Mouse (Mus musculus): ENCODE measurements around the gene Nacad. TPM values are rescaled to one million over a fixed set of nuclear protein-coding genes. Genes with fewer than 3 reads are reported as not detected.
A peak's percentile ranks its signal among the peaks of the same experiment; 100 is the strongest.

The Nacad gene
- total RNA-seq, 2 experiments from 2014 or later: 0.49 to 1.1 TPM

DNA sequence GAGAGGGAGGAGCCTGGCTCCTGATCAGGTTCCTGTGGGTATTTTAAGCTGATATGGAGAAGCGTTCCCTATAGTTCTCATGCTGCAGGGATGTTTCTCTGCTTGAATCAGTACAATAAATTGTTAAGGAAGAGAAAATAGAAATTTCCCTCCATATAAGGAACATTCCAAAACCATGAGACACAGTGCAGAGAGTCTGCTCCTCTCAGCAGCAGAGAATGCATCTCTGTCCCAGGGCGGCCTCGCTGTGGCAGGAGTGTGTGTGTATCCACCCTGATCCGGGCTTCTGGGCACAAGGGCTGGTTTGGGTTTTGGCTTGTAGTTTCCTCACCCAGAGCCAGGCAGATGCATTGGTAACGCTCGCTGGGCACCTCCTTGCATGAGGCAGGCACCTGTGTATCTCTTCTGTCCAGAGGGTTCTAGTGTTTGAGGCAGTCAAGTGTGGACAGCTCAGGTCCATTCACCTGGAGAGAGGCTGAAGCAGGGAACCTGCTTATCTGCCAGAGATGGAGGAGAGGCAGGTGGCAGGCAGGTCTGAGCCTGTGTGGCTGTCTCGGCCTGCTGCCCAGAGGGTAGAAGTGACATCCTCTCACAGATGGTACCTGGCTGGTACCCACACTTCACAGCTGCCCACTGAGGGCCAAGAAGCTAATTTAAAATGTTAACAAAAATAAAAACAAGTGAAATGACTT lies 18.5 kb downstream of the Nacad start:
- DNase-seq (ENCODE audit: low spot score): no peak
- intact Hi-C loops (cut with DNase I): no loop called here

DNA sequence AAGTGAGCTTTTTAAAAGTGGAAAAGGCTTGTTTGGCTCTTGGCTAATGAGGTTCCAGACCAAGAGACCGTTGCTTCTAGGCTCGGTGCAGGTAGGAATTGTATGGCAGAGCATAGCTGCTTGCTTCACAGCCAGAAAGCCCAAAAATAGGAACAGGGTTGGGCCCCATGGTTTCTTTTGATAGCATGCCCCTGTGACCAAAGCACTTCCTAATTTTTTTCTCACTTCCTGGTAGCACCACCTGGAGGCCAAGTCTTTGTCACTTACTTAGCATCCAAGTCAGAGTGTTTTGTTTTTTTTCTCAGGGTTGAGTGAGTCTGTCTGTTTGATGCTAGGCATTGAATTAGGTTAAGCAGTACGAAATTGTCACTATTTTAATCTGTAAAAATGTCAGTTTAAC lies 19.2 kb downstream of the Nacad start:
- intact Hi-C loops (cut with DNase I): no loop called here
- DNase-seq (ENCODE audit: low spot score): no peak

DNA sequence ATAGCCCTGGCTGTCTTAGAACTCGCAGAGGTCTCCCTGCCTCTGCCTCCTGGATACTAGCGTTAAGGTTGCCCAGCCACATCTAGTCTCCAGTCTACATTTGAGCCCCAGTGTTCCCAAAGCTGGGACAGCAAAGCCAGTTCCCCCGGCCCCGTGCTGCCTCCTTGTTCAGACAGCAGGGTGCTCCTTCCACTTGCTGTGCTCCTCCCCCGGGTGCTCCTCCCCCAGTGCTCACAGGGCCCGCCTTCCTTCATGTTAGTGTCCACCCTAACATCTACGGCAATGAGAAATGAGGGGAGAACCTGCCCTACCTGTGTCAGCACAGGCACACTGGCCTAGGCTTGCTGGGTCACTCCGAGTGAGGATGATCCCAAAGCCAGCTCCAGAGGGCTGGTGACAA lies 20.1 kb downstream of the Nacad start:
- DNase-seq (ENCODE audit: low spot score): no peak
- intact Hi-C loops (cut with DNase I): no loop called here

DNA sequence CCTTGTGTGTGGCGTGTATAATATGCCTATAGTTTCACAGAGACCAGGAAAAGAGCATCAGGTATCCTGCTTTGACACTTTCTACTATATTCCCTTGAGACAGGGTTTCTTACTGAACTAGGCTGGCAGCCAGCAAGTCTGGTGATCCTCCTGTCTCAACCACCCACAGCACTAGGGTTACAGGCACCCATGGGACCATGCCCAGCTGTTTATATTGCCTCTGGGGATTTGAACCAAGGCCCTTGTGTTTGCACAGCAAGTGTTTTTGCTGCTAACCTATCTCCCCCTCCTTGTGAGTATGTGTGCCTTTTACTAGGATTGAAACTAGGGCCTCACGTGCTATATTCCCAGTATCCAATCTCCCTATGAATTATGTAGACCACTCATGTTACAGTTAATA lies 24.3 kb downstream of the Nacad start:
- DNase-seq (ENCODE audit: low spot score): no peak
- intact Hi-C loops (cut with DNase I): no loop called here

DNA sequence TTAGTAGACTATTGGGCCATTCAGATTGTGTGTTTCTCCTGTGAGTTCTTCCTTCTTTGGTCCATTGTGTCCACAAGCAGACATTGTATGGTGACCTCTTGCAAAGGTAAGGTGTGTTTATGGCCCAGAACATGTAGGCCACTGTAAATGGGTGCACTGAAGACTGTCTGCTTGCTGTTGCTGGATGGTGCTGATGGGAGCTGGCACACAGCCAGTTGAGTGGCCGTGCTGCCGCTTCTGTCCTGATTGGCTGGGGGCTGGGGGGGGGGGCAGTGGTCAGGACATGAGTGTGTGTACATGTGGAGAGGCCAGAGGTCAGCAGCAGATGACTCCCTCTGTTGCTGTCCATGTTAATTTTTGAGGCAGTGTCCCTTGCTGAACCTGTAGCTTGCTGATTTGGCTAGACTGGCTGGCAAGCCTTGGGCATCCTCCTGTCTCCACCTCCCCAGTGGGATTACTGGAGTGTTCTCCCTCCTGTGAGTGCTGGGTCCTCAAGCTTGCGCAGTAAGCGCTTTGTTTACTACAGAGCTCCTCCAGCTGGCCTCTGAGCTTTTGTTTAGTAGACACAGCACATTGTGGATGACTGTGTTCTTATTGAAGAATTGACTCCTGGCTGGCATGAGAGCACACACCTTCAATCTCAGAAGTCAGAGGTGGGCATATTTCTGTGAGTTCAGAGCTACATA lies 25.6 kb downstream of the Nacad start:
- no peak for DNase-seq (ENCODE audit: low spot score)
- intact Hi-C loops (cut with DNase I): no loop called here

DNA sequence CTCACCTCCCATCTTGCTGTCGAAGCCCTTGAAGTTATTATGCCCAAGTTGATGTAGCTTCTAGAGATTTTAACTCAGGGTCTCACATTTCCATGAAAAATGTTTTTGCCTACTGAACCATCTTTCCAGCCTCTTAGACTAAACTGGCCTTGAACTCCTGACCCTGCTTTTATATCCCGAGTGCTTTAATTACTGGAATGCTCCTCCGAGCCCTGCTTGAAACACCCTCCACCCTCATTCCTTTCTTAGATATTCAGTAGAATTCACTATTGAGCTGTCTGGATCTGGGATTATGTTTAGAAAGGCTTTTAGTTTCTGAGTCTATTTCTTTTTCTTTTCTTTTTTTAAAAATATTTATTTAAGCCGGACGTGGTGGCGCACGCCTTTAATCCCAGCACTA lies 26.5 kb downstream of the Nacad start:
- no peak for DNase-seq (ENCODE audit: low spot score)
- intact Hi-C loops (cut with DNase I): no loop called here

DNA sequence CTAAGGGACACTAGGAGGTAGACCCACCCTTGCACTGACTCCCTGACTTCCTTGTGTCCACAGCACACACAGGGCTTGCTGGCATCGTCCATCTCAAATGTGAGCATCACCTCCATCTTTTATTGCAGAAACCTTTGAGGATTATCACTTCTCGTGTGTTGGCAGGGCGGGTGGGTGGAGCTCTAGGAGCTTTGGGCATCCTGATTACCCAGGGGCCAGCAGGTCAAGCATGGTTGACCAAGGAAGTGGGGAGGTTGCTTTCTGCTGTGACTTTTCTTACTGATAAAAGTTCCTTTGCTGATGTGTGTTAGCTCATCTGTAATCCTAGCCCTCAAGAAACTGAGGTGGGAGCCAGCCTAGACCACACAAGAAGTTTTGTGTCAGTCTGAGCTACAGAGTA lies 29.7 kb downstream of the Nacad start:
- intact Hi-C loops (cut with DNase I): no loop called here
- DNase-seq (ENCODE audit: low spot score): no peak

DNA sequence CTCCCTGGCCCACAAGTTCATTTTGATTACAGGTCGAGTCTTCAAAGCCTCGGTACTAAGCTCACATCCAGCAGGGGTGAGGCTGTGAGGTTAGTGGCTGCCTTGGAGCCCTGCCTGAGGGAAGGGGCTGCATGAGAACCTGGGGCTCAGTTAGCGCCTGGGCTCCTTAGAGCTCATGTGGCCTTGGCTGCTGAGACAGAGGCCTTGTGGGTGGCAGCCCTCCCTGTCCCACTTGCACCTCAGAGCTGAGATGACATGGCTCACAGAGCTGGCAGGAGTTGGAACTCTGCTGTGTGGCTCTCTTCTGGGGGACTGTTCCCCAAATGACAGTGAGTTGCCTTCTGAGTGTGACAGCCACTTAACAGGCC lies 36.5 kb downstream of the Nacad start:
- no peak for DNase-seq (ENCODE audit: low spot score)
- intact Hi-C loops (cut with DNase I): no loop called here

DNA sequence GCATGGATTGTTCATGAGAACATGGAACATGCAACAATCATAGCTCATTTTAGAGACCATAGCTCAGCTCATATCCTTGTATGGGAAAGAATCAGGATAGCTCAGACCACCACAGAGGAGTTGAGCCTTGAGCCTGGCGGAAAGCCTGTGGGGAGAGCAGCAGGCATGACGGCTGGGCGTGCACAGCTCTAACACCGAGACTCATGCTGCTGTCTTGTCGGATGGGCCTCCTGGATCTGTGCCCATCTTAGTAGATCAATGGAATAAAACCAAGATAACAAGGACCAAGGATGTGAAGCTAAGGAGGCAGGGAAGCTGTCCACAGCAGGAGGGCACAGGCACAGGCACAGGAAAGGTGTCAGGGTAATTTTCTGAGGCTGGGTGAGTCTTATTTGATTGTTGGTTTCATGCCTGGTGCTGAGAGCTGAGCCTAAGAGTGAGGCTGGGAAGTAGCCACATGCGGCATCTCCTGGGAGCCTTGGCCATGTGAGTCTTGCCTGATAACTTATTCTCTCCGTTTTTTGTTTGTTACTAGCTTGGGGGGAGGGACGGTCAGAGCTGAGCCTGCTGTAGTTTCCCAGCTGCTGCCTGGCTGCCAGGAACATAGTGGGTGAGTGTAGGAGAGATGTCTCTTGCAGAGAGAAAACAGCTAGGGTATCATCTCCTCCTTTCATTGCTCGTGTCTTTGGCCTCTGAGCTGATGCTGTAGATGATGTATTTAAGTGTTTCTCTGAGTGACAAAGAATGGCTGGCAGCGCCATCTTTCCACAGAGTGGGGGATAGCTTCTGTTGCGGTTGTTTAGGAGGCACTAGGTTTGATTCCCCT lies 37.1 kb downstream of the Nacad start:
- intact Hi-C loops (cut with DNase I): no loop called here
- peak; percentile 28 for DNase-seq (ENCODE audit: low spot score)

DNA sequence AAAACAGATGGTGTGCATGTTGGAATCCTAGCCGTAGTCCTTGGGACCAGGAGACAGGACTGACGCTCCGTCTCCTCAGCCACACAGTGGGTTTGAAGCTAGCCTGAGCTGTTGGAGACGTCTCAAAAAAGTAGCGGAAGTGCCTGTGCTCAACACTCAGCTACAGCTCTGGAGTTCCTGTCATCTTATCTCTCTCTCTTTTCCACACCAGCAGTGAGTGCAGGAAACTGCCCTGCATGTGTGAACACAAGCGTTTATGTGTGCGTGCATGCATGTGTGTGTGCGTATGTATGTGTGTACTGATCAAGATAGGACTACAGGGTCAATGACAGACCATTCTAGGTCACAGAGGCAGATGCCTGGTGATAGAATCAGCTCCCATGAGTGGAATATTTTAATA lies 37.9 kb downstream of the Nacad start:
- intact Hi-C loops (cut with DNase I): no loop called here
- DNase-seq (ENCODE audit: low spot score): no peak

DNA sequence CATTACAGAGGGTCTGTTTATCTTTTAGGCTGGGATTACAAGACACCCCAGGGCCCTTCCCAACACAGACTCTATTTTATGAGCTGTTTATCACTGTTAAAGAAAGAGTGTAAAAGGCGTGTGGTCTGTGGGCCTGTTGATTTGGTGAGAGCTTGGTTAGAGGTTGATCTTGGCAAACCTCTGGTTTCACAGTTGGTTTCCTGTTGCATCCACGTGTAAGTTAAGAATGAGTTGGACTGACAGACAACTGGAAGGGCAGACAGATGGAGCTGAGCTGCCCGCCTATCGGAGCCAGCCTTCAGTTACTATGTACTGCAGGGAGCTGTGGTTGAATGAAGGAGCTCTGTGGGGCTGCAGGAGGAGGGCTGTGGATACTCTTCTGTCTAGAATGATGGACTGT lies 39.4 kb downstream of the Nacad start:
- DNase-seq (ENCODE audit: low spot score): no peak
- intact Hi-C loops (cut with DNase I): no loop called here

DNA sequence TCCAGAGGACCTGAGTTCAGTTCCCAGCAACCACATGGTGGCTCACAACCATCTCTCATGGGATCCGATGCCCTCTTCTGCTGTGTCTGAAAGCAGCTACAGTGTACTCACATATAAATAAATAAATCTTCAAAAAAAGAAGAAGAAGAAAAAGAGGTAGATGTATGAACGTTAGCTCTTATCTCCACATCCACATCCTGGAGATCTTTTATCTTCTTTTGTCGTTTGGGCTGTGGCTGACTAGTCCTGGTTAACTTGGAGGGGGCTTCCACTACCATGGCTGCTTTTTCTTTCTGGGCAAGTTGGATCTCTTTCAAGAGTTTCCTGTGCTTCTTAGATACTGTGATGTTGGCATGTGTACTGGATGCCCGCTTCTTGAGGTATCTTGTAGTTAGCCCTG lies 42.7 kb downstream of the Nacad start:
- intact Hi-C loops (cut with DNase I): no loop called here
- DNase-seq (ENCODE audit: low spot score): no peak

DNA sequence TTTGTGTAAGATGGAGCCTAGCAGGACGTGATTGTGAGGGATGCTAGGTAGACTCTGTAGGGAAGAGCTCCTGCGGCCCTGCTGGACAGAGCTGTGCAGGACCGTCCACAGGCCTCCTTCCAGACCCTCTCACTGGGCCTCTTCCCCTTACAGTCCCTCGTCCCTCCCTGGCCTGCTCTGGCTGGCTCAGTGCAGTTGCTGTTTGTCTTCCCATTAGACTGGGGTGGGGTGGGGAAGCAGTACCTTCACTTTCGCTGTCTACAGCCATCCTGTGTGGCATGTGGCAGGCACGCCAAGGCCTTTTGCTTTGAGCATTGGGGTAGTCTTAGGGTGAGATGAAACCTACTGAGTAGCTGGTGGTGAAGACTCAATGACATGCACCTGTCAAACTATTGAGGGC lies 43.5 kb downstream of the Nacad start:
- no peak for DNase-seq (ENCODE audit: low spot score)
- intact Hi-C loops (cut with DNase I): no loop called here

DNA sequence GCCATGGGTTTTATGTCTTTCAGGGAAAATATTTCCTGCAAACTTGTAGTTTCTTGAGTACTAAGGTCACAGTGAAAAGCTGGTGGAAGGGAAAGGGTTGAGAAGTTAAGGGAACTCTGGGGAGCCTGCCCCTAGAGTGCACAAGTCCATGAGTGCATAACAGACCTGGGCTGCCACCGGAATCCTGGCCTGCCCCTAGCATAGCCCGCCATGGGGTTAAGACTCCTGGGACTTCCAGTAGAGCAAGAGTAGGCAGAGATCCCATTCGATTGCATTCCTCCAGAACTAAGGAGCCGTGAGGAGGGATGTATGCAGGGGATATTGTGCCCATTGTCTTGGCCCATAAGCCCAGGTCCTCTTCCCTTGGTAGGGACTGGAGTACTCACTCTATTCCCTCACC lies 44.4 kb downstream of the Nacad start:
- DNase-seq (ENCODE audit: low spot score): no peak
- intact Hi-C loops (cut with DNase I): no loop called here

DNA sequence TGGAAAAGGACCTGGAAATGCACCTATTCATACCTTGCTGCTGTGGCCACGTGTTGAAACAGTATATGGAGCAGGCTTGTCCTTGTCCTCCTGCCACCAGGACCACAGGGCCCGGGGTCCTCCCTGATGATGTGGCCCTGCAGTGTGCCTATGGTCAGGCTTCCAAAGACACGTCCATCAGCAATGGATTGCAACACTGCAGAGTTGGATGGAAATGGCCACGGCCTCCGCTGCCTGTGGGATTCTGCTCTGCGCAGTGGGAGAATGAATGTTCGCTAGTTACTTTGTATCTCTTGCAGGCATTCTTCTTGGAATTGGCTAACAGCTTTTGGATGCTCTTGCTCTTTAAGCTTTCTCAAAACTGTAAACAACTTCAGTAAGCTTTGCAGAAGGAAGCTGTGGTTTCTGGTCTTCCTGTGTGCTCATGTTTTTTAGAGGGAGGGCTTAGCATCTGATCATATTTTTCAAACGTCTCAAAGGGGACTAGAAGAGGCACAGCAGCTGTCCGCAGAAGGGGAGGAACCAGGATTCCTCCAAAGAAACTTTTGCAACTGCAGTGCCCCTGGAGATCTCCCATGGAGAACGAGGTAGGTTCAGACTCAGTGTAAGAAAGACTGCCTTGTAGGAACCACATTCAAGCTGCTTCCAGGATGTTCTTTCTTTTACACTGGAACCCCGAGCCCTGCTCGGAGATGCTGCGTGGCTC lies 45.0 kb downstream of the Nacad start:
- no peak for DNase-seq (ENCODE audit: low spot score)

DNA sequence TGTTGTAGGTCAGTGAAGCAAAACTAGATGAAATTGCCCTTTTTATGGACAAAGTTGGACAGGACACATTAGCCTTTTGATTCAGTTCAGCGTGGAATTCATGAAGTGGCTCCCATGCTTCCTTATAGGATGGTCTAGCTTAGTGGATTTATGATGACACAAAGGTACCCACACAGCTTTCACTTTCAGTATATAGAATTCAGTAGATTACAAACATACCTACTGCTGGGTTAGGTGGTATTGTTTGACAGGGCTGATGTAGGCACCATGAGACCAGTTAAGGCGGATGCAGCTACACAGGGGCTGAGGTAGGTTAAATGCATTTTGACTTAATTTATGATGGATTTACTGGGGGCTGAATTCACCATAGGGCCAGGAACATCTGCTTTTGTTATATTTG lies 45.9 kb downstream of the Nacad start:
- intact Hi-C loops (cut with DNase I): no loop called here

More for the DNA sequence above, 45.0 kb downstream of the Nacad start:
- intact Hi-C loops (cut with DNase I): no loop called here

DNA sequence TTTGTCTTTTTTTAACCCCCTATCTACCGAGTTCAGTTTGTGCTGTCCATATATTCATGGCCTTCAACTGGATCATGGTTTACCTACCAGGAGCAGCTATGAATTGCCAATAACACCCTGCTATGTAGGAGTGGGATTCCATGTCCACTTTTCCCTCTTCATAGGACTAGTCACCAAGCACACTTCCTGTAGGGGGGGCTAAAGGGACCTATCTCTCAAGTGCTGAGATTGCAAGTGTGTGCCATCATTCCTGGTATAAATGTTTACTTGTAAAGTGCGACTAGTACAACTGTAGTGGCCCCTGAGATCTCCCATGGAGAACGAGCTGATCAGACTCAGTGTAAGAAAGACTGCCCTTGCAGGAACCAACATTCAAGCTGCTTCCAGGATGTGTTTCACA lies 47.6 kb downstream of the Nacad start:
- intact Hi-C loops (cut with DNase I): no loop called here

More for the DNA sequence above, 45.9 kb downstream of the Nacad start:
- DNase-seq (ENCODE audit: low spot score): no peak

DNA sequence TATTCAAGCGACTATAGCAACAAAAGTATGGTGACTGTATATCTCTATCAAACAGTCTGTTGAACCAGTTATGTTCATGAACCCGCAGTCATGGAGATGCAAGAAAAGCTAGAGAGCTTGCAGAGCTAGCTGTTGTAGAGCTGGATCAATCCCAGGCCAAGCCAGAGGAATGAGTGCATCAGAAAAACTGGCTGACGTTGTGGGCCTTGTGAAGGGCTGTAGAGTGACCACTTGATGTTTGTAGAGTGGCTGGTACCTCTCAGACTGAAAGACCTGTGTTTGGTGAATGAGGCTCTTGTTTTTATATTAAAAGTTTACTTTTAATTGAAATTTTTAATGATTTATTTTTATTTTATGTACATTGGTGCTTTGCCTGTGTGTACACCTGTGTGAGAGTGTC lies 55.7 kb downstream of the Nacad start:
- DNase-seq (ENCODE audit: low spot score): no peak
- intact Hi-C loops (cut with DNase I): no loop called here

More for the DNA sequence above, 47.6 kb downstream of the Nacad start:
- no peak for DNase-seq (ENCODE audit: low spot score)

DNA sequence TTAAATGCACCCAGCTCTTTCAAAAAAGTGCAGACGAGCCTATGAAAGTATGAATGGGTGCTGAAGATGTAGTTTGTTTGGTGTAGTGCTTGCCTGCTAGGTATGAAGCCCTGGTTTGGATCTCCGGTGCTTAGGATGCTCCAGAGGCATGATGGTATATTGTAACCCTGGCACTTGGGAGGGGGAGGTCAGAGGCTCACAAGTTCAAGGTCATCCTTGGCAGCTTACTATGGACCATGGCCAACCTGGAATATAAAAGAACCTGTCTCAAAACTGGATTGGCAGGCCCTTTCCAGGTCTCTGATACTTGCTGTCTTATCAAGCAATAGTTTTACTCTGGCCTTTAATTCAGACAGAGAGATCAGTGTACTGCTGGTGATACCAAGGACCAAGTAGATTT lies 56.1 kb downstream of the Nacad start:
- no peak for DNase-seq (ENCODE audit: low spot score)
- intact Hi-C loops (cut with DNase I): loop anchor here (5.0 kb wide), 2 partner anchors 72 to 78 kb away; partner anchors contain the start of genes Purb and Tbrg4

All from heart, postnatal 25 days (tissue).